Mouse (Mus musculus) kidney, postnatal 10 days (tissue): ENCODE results near the gene Cep162.

ENCODE experiments used
- DNase-seq: peaks from one replicate; pipeline ENCODE4 v3.0.0; 2021; ENCODE audit warnings: mixed read lengths

Cep162 gene

GRCm38 (mm10) chr9:87254903-87255695, at the start of gene Cep162:
Gene Cep162 (minus strand): TSS chr9:87255536.
- peak; percentile 93 for DNase-seq

DNA sequence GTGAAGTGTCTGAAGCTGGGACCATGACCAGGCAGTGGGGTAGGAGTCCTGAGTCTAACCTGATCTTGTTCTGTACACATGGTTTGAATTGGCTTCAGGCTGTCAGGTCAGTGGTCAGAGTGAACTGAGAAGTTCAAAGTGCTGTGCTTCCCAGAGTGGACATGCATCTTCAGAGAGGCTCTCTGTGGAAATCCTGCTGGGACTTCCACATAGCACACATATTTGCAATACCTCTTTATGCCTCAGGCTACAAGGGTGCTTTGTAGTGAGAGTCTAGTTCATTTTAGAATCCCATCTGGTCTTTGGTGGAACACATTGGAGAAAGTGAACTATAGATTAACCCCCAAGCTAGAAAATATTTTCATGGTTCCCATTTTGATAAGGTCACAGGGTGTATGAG, 47.9 kb upstream of the Cep162 start:
- DNase-seq: no peak

DNA sequence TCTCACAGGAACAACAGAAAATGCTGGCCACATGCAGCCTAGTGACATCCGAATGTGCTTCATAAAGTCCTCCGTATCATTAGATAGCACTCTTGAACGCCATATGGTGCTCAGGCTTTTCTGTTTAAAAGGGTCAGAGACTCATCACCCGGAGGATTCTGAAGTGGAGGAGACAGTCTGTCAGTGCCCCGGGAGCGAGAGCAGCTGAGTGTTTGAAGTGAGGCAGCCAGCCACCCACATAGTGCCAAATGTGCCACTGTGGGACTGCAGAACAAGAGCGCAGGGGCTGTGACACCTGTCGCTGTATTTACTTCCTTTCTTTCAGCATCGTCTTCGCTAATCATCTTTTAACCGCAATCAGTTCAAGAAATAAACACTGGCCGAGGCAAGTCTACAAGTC, 43.6 kb upstream of the Cep162 start:
- no peak for DNase-seq

DNA sequence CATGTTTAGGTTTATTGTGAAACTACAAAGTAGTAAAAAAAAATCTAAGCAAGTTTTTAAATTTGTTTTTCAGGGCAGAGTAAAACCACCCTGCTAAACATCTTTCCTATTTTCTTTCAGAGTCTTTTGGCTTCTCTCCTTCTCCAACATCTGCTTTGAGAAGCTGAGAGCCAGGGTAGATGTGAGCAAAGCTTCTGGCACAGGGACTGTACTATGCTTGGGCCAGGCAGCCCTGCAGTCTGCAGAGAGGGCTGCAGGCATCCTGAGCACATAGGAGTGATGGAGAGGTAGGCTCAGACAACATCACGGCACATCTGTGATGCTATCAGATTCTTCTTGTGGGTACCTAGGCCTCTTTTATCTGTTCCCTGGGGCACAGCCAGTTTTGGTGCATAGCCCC, 42.2 kb upstream of the Cep162 start:
- no peak for DNase-seq

DNA sequence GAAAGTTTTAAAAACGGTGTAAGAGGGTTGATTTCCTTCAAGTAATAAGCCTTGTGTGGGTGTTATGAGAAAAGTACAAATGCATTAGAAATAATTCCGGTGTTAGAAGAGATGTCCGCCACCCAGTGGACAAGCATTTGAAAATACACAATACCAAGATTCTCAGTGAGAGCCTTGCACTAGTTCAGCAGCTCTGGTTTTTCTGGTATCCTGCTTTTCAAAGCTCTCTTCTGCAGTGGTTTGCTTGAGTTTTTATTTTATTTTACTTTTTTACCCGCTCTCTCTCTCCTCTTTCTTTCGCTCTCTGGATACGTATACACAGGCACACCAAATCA, 327 bp upstream of the Cep162 start:
- no peak for DNase-seq

DNA sequence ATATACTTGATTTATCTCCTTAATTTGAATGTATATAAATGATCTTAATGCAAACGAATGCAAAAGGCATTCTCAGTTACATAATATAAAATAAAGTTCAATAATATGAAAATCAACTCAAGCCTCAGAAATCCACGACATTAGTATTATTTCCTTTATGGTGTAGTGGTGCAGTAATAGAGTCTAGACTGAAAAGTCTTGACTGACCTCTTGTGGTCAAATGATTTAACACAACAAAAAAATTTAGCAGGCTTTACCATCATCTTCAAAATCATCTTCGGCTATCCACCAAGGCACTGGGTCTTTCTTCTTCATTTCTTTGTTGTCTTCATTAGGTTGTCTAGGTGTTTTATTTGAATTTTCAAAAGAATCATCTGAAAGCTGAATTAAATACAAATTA, 7.2 kb downstream of the Cep162 start:
- no peak for DNase-seq

DNA sequence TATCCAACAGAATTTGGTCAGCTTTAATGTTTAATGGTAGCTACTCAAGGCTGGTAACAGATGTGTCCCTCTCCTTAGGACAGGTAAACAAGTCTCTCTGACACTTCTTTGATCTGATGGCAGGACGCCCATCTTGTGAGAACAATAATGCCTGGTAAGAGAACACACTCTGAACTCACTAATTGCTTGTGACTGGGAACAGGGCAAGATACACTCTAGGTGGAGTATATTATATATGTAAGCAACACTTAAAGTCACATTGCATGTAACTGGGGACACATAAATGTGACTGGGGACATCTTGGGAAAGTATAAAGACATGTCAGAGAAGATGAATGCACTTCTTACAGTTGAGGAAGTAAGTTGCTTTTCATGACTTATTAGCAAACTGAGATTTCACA, 7.7 kb downstream of the Cep162 start:
- DNase-seq: no peak

DNA sequence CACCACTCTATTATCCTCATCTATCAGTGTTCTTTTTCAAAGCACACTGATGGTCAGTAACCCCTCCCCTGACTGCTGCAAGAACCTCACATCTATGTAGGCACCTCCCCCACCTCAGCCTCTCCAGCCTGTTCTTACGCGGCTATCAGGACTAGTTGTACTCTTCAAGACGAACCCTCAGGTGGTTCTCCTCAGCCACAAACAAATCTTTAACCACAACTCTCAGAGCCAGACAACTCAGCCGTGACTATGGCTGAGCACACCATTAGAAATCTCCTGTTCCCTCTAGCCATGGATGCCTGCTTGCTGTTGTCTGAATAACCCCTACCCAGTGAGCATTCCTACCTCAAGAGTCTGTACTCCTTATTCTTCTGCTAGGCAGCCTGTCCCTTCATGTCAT, 42.1 kb downstream of the Cep162 start:
- DNase-seq: no peak

DNA sequence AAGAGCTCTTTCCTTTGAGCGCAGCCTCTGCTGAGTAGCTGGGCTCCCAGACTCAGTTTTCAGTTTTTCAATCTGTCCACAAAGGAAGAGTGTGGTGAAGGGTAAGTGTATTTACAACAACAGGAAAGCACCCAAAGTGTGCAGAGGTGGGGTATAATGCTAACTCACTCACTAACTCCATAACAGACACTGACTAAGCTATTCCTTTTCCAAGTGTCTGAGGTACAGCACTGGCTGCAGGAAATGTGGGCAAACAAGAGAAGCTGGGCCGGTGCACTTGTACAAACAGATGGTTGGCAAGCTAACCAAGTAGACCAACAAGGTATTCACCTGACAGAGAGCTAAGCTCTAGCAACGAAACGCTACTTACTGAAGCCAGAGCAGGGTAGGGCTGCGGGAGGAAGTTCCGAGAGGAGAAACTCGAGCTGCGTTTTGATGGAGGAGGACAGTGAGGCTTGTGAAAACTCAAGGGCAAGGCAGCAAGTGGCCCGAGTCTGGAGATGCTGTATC, 44.5 kb downstream of the Cep162 start:
- no peak for DNase-seq

DNA sequence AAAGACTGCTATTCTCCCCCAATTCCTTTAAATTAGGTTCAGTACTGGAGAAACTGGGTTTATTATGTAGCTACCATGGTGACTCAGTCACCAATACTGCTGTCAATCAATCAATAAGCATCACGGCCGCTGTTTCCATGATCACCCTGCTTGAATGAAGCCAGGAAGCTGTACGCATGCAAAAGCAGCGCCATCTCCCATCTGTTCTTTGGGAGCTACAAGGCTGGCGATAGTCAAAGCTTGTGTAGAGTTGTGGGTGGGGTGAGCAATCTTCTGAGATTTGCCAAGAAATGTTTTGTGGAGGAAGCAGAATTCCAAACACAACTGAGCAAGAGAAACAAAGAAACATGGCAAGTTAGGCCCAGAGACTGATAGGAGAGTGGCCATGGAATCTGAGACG, 52.9 kb downstream of the Cep162 start:
- no peak for DNase-seq

GRCm38 (mm10) chr9:87200919-87201318, 54.4 kb downstream of the Cep162 start:
- DNase-seq: no peak

- no peak for DNase-seq
Measured at GRCm38 (mm10) chr9:87200426-87200825, 54.9 kb downstream of the Cep162 start.

GRCm38 (mm10) chr9:87198036-87198435, 57.3 kb downstream of the Cep162 start:
- DNase-seq: no peak

DNA sequence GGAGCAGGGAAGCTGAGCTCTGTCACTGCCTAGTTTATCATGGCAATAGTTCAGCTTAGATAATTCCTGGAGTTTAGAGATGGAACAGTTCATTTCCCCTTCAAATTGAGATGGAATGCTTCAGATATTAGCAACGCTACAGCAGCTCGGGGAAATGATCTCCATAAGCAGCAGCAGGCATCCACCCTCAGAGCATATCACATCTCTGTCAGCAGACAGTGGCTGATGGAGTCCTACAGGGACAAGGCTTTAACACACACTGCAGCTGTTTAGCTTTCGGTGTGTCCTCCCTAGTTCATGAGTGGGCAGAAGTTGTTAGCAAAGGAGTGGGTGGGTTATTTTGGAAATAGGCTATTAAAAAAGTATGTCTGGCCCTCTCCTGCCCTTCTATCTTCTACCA, 58.1 kb downstream of the Cep162 start:
- DNase-seq: no peak

DNA sequence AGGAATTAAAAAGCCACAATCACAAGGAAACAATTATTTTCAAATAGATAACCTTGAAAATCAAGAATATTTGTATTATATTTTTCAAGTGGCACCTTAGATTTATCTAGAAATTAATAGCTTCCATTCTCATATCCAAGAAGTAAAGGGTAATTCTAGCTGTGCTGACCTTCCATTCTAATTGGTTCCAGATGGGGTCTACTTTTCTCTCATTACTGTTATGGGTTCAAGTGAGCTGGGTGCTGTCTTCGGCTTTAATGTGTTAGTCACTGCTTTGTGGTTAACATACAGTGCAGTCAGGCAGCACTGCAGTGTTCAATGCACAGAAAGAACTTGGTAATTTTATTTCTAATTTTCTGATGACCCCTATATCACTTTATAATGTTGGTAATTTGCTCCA, 61.6 kb downstream of the Cep162 start:
- no peak for DNase-seq

- DNase-seq: no peak
Measured at GRCm38 (mm10) chr9:87187336-87187735, 68.0 kb downstream of the Cep162 start.

DNA sequence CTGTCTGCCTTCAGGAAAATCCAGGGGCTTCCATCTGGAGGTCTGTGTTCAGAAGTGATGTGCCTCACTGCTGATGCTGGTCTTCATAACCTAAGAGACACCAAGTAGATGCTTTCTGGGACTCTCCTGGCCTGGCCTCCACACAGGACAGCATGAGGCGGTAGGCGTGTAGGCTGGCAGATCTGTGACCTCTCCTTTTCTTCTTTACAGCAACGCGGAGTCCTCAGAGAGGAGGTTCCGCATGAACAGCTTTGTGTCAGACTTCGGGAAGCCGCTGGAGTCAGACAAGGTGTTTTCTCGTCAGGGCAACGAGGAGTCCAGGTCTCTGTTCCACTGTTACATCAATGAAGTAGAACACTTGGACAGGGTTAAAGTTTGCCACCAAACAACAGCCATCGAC, 73.1 kb downstream of the Cep162 start:
- DNase-seq: no peak

DNA sequence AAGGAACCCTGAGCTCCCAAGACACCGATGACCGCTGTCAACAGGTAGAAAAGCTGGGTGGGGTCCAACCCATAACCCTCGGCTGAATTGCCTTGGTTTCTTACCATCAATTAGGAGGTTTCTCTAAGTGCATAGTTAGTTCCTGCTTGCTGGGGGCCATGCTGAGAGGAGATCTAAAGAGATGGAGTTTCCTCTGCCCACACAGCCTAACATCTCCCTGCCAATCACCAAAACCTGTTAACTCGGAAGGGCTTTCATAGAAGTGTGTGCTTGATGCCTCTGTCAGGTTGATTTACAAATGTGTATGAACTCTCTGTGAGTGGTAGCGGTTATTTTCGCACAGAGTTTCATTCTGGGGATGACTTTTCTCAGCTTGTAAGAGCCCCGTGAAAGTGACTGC, 76.8 kb downstream of the Cep162 start:
- DNase-seq: no peak

- no peak for DNase-seq
Measured at GRCm38 (mm10) chr9:87171517-87171916, 83.8 kb downstream of the Cep162 start.

- no peak for DNase-seq
Measured at GRCm38 (mm10) chr9:87170891-87171290, 84.4 kb downstream of the Cep162 start.

DNA sequence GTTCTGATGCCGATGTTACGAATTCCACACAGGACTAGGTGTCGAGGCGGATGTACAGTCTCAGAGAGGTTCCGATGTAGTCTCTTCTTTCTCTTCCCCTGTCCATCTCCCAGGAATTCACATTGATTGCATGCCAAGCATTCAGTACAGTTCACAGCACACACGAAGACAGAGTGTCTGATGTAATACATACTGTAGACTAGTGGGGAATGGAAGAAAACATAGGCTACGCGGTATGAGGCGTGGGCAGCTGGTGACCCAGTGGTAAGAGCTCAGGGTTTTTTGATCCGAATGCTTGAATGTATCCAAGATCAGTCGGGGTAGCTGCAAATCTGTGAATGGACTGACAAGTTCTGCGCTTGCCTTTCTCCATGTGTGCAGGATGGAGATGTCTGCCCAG, 86.2 kb downstream of the Cep162 start:
- no peak for DNase-seq

DNA sequence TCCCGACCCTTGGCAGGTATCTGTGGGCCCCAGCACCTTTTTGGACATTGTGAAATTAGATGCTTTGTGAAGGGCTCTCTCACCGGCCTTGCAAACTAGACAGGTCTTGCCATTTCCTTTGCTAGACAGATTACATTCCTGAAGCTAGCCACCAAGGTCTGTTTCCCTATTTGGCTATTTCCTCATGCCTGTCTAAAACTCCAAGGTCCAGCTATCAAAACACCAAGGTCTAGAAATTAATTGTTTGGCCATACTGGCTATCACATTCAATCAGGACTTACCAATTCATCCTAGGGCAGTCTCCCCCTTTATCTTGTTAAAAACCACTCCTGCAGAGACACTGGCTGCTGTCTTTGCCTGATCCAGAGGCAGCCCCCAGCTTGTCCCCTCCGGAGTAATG, 87.3 kb downstream of the Cep162 start:
- no peak for DNase-seq

DNA sequence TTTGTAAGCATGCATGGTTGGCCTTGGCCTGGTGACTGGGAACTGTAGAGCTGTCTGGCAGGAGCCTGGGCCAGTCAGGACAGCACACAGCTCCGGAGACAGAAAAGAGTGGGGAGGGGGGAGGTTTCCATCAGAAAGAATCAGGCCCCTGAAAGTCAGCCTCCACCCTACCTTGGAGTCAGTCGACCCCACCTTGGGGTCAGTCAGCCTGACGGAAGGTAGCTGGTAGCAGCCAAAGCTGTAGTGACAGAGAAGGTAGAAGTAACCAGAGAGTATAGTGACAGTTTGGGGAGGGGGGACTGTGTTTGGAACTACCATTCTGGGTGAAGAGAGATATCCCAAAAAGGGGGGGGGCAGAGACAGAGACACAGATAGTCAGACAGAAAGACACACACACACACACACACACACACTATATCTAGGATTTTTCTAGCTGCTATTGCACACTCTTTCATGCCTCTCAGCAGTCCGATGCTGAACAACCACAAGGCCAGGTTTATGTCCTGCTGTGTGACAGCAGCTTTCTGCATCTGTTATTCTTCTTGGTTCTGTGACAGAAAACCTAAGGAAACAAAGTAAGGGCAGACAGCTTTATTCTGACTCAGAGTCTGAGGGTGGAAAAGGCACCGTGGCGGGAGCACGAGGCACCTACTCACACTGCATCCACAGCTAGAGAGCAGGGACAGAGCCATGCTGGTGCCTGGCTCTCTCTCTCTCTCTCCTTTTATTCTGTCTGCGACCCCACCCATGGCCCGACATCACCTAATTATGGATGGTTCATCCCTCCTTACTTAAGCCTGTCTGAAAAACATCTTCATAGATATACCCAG, 88.1 kb downstream of the Cep162 start:
- no peak for DNase-seq

GRCm38 (mm10) chr9:87162559-87162958, 92.8 kb downstream of the Cep162 start:
- DNase-seq: no peak
